Mouse (Mus musculus) large intestine, adult 2 months (tissue): Measurements from ENCODE around the gene Fance. TPM values are rescaled to one million over a fixed set of nuclear protein-coding genes. Genes with fewer than 3 reads are reported as not detected.
"Not testable (repeated sequence)": the region's sequence is repeated elsewhere in the genome, so short reads cannot be mapped to it uniquely, and the experiment has no call there.

Source experiments
- DNase-seq: peaks from one replicate; pipeline ENCODE4 v3.0.0-alpha.2; 2012; ENCODE audit warnings: low read depth, low spot score
- WGBS: fragments of 180-500 bp; shearing (Covaris S2); methylation state at CpG from one replicate; pipeline ENCODE4 v1.1.7; 2018; 5-methylcytosine and 5-hydroxymethylcytosine counted together
- polyA plus RNA-seq: library from polyadenylated mRNA; depleted of rRNA; stranded (reverse); fragments of >200 nt; gene quantifications from 2 replicates; pipeline ENCODE4 v1.2.3, GENCODE M21; 2012

Fance gene
- polyA plus RNA-seq, 1 experiment = 8.7 TPM

DNA sequence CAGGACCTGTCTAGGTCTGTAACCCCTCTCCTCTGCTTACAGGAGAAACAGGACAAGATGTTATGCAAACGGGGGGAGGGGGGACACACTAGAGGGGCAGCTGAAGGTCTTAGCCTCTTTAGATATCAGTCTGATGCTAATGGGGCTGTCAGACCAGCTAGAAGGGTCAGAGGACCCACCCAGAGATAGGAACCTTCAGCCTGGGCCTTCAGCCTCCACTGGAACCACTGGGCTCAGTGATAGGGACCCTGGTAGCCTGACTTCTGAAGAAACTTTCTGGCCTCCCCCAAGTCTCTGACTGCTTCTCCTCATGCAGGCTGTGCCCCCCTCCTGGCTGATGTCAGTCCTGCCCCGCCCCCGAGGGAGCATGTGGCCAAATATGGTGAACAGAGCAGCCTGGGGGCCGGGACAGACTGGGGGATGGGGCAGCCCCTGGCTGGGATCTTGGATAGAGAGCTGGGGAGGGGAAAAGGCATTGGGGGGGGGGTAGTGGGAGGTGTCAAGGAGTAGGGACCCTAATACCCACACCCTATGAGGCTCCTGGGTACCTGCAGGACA, 30.8 kb downstream of the Fance start:
- no peak for DNase-seq
- 53% methylated on average over 4 of the region's 4 CpGs for WGBS

GRCm38 (mm10) chr17:28344670-28345069, 31.4 kb downstream of the Fance start:
- 77% methylated on average over 3 of the region's 3 CpGs for WGBS
- no peak for DNase-seq

DNA sequence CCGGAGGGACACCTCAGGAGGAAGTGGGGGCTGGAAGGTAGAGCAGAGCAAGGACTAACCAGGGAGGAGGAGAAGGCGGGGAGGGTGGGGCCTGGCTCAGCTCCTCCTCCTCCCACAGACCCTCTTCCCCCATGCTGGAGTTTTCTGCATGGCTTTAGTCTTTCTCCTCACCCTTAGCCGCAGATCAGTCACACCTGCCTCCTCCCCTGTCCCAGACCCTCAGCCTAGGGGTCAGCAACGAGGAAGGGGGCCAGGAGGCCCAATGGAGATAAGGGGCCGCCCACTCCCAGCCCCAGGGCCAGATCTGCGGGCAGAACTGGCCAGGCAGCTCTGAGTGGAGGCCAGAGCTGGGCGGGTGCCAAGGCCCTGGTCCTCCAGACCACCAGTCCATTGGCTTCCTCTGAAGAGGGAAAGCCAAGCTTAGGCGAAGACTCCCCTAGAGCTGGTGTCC, 32.0 kb downstream of the Fance start:
- 45% methylated on average over 8 of the region's 8 CpGs for WGBS
- no peak for DNase-seq

GRCm38 (mm10) chr17:28345882-28346281, 32.6 kb downstream of the Fance start:
- 53% methylated on average over 10 of the region's 10 CpGs for WGBS
- no peak for DNase-seq

GRCm38 (mm10) chr17:28347327-28347726, 34.0 kb downstream of the Fance start:
- no peak for DNase-seq
- 73% methylated on average over 10 of the region's 10 CpGs for WGBS

DNA sequence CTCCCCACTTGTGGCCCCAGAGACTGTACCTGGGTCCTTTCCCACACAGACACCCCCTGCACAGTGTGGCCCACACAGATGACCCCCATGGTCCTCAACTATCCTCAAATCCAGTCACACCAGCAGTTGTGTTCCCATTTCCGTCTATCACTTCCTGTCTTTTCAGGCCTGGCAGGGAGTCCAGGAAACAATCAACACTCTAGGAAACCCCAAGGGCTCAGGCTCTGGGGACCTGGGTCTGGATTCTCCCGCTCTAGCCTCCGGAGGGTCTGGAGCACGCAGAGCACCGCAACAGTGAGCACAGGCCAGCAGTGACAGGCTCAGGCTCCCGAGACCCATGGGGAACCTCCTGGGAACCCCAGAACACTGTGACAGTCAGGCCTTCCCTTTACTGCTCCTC, 34.9 kb downstream of the Fance start:
- 19% methylated on average over 6 of the region's 6 CpGs for WGBS
- DNase-seq = no peak

- no peak for DNase-seq
- 12% methylated on average over 13 of the region's 13 CpGs for WGBS
These were observed 36.1 kb downstream of the Fance start for GRCm38 (mm10) chr17:28349264-28349880.

DNA sequence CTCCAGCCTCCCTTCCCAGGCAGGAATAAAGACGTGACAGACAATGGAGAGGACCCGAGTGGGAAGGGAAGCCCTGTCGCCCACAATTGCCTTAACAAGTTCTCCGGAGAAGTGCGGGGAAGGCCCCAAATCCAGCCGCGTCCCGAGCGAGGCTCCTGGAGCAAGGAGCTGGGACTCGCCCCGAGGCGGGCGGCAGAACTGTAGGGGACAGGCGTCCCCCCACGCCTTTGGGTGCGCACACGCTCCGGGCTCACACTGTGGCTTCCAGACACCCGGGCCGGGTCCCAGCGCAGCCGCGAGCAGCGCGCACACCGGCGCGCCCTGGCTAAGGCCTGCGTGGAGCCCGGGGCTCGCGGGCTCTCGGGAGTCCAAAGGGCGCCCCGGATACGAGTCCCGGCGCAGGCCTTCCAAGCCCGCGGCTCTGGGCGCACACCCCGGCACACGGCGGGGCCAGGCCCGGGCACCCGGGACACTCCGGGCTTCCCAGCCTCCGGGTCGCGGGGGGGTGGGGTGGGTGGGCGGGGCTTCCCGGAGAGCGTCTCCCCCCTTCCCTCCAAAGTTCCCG, 36.7 kb downstream of the Fance start:
- under 1% methylated on average over 54 of the region's 54 CpGs for WGBS
- no peak for DNase-seq

DNA sequence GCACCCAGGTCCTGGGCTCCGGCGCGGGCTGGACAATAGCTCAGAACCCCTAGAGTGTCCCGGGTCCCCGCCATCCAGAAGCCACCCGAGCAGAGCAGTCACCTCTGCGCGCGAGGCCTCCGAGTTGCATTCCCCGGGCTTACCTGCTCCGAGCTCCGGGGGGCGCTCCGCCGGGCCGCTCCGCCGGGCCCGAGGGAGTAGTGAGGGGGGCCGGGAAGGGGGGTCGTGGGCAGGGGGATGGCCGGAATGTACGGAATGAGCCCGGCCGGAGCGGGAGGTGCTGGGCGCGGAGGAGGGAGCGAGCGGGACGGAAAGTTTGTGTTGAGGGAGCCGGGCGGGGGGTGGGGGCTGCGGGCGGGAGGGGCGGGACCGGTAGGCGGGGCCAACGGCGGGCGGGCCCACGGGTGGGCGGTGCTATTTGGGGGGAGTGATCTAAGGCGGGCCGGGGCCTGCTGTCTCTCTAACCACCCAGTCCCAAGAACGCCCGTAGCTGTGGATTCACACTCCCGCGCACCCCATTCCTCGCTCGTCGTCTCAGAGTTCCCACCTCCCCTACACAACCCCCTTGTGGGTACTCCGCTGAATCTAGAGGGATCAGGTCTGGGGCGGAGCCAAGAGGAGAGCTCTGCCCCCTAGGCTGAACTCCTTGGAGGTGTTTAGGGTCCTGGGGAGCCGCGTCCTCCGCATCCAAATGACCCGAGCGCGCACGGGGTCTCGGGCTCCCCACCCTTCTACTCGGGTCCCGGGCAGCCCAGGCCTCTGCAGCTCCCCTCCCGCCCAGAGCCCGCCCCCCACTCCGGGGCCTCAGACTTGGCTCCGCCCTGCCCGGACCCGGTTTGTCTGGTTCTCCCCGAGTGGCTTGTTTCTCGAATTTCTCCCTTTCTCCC, 37.4 kb downstream of the Fance start, which contains the start of gene Tead3:
TSS of gene Tead3 (minus strand) at position 352 of the 887 bp plus-strand sequence.
- DNase-seq = no peak
- under 1% methylated on average over 58 of the region's 73 CpGs for WGBS

GRCm38 (mm10) chr17:28351353-28351890, 38.1 kb downstream of the Fance start:
- no peak for DNase-seq
- WGBS = 6% methylated on average over 29 of the region's 29 CpGs

- WGBS = 70% methylated on average over 11 of the region's 11 CpGs
- no peak for DNase-seq
These were observed 38.7 kb downstream of the Fance start for GRCm38 (mm10) chr17:28352018-28352417.

GRCm38 (mm10) chr17:28355871-28356270, 42.6 kb downstream of the Fance start:
- WGBS = 91% methylated on average over 12 of the region's 12 CpGs
- no peak for DNase-seq

- not testable (repeated sequence) for DNase-seq
- WGBS = 31% methylated on average over 24 of the region's 24 CpGs
These were observed 45.4 kb downstream of the Fance start for GRCm38 (mm10) chr17:28358576-28359261.

- WGBS = 73% methylated on average over 9 of the region's 9 CpGs
- DNase-seq = no peak
These were observed 47.4 kb downstream of the Fance start for GRCm38 (mm10) chr17:28360531-28361277.

DNA sequence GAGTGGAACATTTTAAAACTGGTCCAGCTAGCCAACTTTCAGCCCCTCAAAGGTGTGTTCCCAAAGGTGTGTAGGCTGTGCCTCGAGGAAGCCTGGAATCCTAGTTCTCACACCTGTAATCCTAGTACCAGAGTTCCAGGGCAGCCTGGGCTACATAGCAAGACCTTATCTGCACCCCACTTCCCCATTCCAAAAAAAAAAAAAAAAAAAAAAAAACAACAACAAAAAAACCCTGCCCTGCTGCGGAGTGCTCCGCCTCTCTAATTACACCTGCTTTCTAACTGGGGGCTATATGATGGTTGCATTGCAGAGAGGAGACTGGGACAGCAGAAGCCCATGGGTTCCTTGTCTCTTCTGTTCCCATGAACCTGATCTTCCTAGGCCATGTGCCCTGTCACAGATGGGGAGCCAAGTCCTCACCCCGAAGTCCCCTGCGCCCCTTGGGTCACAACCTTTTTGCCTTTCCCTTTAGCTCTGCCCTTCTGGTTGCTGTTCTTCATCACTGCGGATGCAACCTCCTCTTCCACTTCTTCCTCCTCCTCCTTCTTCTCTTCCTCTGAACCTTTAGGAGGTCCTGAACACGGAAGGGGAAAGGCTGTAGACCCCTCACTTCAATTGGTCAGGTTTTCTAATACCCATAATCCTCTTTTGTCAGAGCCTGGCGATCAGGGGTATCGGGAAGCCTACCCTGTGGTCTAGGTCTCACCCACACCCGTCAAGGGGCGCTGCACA, 48.8 kb downstream of the Fance start:
- no peak for DNase-seq
- 43% methylated on average over 11 of the region's 11 CpGs for WGBS

GRCm38 (mm10) chr17:28362653-28363292, 49.5 kb downstream of the Fance start:
- DNase-seq = no peak
- WGBS = 13% methylated on average over 25 of the region's 25 CpGs

DNA sequence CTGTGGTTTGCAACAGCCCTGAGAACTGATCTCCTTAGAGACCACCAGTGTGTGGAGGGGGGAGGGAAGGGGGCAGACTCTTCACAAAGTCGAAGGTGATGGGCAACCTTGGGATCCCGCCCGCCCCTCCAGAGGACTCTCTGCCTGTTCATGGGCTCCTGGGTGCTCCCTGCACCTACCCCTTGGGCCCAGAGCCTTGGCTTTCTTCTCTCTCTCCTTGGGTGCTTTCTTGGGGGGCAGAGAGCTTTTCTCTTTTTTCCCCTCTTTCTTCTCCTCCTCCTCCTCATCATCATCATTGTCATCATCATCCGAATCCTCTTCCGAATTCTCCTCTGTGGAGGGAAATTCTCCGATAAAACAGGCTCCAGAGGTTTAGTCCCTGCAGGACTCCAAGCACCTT, 50.2 kb downstream of the Fance start:
- no peak for DNase-seq
- WGBS = 62% methylated on average over 6 of the region's 6 CpGs

DNA sequence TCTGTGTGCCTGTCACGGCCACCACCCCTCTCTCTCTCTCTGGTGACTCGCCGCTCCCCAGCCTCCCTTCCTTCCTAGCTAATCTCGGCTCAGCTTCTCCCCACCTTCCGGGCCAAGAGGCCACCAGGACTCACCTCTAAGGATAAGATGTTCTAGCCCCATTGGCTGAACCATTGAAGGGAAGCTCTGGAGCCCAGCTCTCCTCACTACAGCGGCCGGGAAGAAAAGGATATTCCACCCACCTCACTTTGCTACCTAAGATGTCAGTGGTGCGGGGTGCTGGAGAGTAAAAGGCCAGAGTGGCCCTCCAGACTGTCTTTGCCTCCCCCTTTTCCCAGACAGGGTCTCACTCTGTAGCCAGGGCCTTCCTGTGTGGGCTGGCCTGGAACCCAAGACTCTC, 51.8 kb downstream of the Fance start, which contains the start of gene Tulp1:
TSS of gene Tulp1 (minus strand) at position 101 of the 400 bp plus-strand sequence.
- no peak for DNase-seq
- WGBS = 71% methylated on average over 8 of the region's 8 CpGs
